23 mouse cellular contexts compared by ENCODE assay signal in genomic region chr16:90642671-90643070, GRCm38 (mm10).
"Had no signal": no experiment of that assay in that cellular context is flagged by ENCODE, and none has a peak within 500 bp of the region (broad histone marks: within the 10 kb centered on the region; RNA-seq: fewer than 3 reads in every experiment).

No protein-coding gene starts in this region.

- H3K27me3 ChIP-seq: heart, embryonic 12.5 days; kidney, embryonic 15.5 days; limb, embryonic 13.5 days; limb, embryonic 15.5 days; liver, embryonic 12.5 days had no signal

- H3K27ac ChIP-seq: hindbrain, embryonic 13.5 days; hindbrain, embryonic 15.5 days; hindbrain, postnatal 0 days; kidney, embryonic 15.5 days; kidney, postnatal 0 days; limb, embryonic 13.5 days; limb, embryonic 15.5 days; liver, embryonic 12.5 days; liver, embryonic 14.5 days had no signal

- H3K4me3 ChIP-seq: heart, embryonic 12.5 days; hindbrain, embryonic 13.5 days; hindbrain, embryonic 15.5 days; kidney, embryonic 15.5 days; limb, embryonic 13.5 days; limb, embryonic 15.5 days; liver, embryonic 12.5 days had no signal

- H3K4me2 ChIP-seq: heart, embryonic 12.5 days; hindbrain, embryonic 13.5 days; hindbrain, embryonic 15.5 days; kidney, embryonic 15.5 days; limb, embryonic 13.5 days; limb, embryonic 15.5 days; liver, embryonic 12.5 days had no signal

- H3K36me3 ChIP-seq: heart, embryonic 12.5 days; hindbrain, embryonic 13.5 days; hindbrain, embryonic 15.5 days; kidney, embryonic 15.5 days; limb, embryonic 13.5 days; limb, embryonic 15.5 days; liver, embryonic 12.5 days had no signal

- H3K4me1 ChIP-seq: heart, embryonic 12.5 days; hindbrain, embryonic 13.5 days; hindbrain, embryonic 15.5 days; kidney, embryonic 15.5 days; limb, embryonic 13.5 days; limb, embryonic 15.5 days; liver, embryonic 12.5 days had no signal

- DNase-seq: gastrocnemius, postnatal 14 days; gastrocnemius, postnatal 36 days; heart, adult 18-20 months; heart, postnatal 10 days; kidney, adult 11 months; kidney, adult 2 months; kidney, adult 9 months; kidney, postnatal 14 days; kidney, postnatal 36 days; layer of hippocampus, adult 9-11 months; layer of hippocampus, postnatal 36 days; left cerebral cortex, postnatal 4 days had no signal

- H3K9ac ChIP-seq: heart, embryonic 12.5 days; hindbrain, embryonic 13.5 days; hindbrain, embryonic 15.5 days; kidney, embryonic 15.5 days; limb, embryonic 13.5 days; limb, embryonic 15.5 days; liver, embryonic 12.5 days; liver, embryonic 14.5 days had no signal

- H3K9me3 ChIP-seq: hindbrain, embryonic 13.5 days; hindbrain, embryonic 15.5 days; kidney, embryonic 15.5 days; limb, embryonic 13.5 days; limb, embryonic 15.5 days; liver, embryonic 12.5 days had no signal

- ATAC-seq: hindbrain, postnatal 0 days; intestine, embryonic 16.5 days; liver, embryonic 12.5 days had no signal
